Mouse (Mus musculus): ENCODE results near the gene Sgpl1. TPM values are rescaled to one million over a fixed set of nuclear protein-coding genes. Genes with fewer than 3 reads are reported as not detected.
"Not testable (repeated sequence)": the region's sequence is repeated elsewhere in the genome, so short reads cannot be mapped to it uniquely, and the experiment has no call there.

Sgpl1 gene
- polyA plus RNA-seq, 1 experiment: 0.60 TPM

DNA sequence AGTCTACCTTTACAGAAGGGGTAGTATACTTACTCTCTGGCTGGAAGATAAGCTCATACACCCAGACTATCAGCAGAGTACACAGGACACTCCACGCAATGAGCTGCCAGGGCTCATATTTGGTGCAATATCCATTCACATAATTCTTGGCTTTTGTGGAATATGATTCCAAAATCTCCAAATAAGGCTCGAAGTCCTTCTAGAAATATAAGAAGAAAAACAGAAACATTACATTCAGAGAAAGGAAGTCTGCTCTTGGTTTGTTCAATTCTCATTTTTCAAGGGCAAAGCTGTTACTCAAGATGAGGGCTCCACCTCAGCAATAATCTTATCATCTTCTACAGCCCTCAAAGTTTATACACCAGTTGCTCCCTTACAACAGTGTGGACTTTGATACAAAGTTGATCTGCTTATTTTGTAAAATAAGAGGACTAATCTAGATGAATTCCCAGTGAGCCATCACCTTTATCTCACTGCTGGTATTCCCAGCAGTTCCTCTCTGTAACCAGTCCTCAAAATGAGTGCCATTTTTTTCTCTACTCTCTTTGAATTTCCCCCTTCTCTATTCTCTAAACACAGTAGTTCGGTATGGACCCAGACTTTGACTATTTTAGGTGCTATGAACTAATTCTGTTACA lies 24.1 kb downstream of the Sgpl1 start:
- peak overlapping the region; percentile 53 for H3K4me3 ChIP-seq (replicated peaks)
- H3K36me3 ChIP-seq (ENCODE audit: control insufficient read depth): peaks cover 40% of the 10 kb centered on the region
- peaks cover 85% of the 10 kb centered on the region for H3K4me1 ChIP-seq (ENCODE audit: control insufficient read depth)
- no peaks in the 10 kb centered on the region for H3K27me3 ChIP-seq (ENCODE audit: control insufficient read depth)
- TF ChIP-seq TAL1 (IDR thresholded peaks at IDR 0.05; ENCODE audit: low read length): peak; percentile 43; the same call in 1 of the 3 replicates
- TF ChIP-seq GATA1 (IDR thresholded peaks at IDR 0.05; ENCODE audit: low read length): peak; percentile 55
- H3K9me3 ChIP-seq (ENCODE audit: control insufficient read depth, low read length): peaks cover 2% of the 10 kb centered on the region; the same call in 1 of the 2 replicates

DNA sequence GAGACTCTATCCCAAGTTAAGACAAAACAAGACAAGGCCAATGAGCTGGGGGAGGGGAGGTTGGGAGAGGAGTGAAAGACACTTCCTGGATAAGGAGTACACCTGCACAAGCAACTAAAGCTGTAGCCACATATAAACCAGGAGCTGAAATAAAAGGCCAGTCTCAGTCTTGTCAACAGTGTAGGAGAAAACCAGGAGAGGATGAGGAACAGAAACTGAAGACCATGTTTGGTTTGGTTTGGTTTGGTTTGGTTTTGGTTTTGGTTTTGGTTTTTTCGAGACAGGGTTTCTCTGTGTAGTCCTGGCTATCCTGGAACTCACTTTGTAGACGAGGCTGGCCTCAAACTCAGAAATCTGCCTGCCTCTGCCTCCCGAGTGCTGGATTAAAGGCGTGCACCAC lies 25.8 kb downstream of the Sgpl1 start:
- not testable (repeated sequence) for H3K9me3 ChIP-seq (ENCODE audit: control insufficient read depth, low read length); H3K27me3 ChIP-seq (ENCODE audit: control insufficient read depth)
- Histone ChIP-seq H3K4me1 (ENCODE audit: control insufficient read depth) (peaks cover 83% of the 10 kb centered on the region), H3K4me3 (replicated peaks) (peak overlapping the region; percentile 53), H3K36me3 (ENCODE audit: control insufficient read depth) (peaks cover 50% of the 10 kb centered on the region)

DNA sequence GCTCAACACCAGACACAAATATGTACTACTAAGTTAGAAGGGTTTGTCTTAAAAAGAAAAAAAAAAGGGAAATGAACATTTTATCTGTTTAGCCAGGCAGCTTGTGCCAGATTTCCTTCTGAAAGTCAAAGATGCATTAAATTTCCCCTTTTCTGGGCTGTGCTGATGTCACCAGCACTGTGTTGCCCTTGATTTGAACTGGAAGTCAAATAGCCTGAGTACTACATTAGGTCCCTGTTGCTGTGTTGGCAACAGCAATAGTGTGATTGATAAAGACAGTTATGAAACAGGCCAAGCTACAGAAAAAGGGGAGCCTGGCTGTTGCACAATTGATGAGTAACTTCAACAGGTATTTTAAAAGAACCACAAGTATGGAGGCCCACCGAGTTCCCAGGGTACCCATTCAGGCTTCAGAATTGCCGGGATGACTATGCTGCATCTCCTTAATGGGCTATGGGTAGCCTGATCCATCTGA lies 33.2 kb downstream of the Sgpl1 start:
- no peaks in the 10 kb centered on the region for H3K9me3 ChIP-seq (ENCODE audit: control insufficient read depth, low read length)
- TF ChIP-seq GATA1 (IDR thresholded peaks at IDR 0.05; ENCODE audit: low read length) (no peak), TAL1 (IDR thresholded peaks at IDR 0.05; ENCODE audit: low read length) (no peak)
- peaks cover 82% of the 10 kb centered on the region for H3K36me3 ChIP-seq (ENCODE audit: control insufficient read depth)
- peaks cover 18% of the 10 kb centered on the region for H3K4me1 ChIP-seq (ENCODE audit: control insufficient read depth)
- H3K4me3 ChIP-seq (replicated peaks): no peak overlapping the region
- no peaks in the 10 kb centered on the region for H3K27me3 ChIP-seq (ENCODE audit: control insufficient read depth)

DNA sequence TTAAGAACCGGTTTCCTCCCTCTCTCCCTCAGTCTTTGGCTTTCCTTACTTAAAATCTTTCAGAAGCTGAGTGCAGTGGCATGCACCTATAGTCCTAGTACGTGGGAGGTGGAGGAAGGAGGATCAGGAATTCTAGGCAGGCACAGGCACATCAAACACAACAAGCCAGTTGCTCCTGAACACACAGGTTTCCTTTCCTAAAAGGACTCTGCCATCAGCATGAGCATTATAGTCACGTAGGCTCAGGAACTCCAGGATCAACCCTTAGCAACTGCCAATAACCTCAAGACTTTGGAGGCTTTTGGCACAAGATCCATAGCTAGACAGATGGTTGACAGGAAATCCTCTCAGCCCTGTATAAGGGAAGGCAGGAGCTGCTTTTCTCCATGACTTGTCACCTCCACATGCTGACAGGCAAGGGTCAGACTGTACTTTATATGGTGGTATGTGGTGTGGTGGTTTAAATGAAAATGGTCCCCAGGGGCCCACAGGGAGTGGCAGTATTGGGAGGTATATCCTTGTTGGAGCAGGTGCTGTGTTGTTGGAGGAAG lies 43.9 kb downstream of the Sgpl1 start:
- TF ChIP-seq TAL1 (IDR thresholded peaks at IDR 0.05; ENCODE audit: low read length) (no peak), GATA1 (IDR thresholded peaks at IDR 0.05; ENCODE audit: low read length) (no peak)
- H3K36me3 ChIP-seq (ENCODE audit: control insufficient read depth): peaks cover 99% of the 10 kb centered on the region
- no peak overlapping the region for H3K4me3 ChIP-seq (replicated peaks)
- H3K4me1 ChIP-seq (ENCODE audit: control insufficient read depth): no peaks in the 10 kb centered on the region
- no peaks in the 10 kb centered on the region for H3K9me3 ChIP-seq (ENCODE audit: control insufficient read depth, low read length)
- no peaks in the 10 kb centered on the region for H3K27me3 ChIP-seq (ENCODE audit: control insufficient read depth)

DNA sequence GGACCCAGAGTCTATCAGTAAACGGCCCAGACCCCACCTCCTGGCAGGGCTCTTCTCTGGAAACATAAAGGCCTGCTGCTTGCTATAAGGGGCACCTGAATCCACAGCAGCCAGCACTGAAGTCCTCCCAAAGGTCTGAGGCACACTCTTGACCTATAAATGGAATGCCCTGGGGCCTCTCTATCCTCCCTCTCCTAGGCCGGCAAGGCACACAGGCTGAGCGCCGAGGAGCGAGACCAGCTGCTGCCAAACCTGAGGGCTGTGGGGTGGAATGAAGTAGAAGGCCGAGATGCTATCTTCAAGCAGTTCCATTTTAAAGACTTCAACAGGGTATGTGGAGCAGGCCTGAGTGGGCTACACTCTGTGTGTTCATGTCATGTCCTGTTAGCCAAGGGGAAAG lies 55.6 kb downstream of the Sgpl1 start:
- no peak for TF ChIP-seq GATA1 (IDR thresholded peaks at IDR 0.05; ENCODE audit: low read length)
- H3K9me3 ChIP-seq (ENCODE audit: control insufficient read depth, low read length): no peaks in the 10 kb centered on the region
- no peak overlapping the region for H3K4me3 ChIP-seq (replicated peaks)
- H3K4me1 ChIP-seq (ENCODE audit: control insufficient read depth): peaks cover 16% of the 10 kb centered on the region
- H3K27me3 ChIP-seq (ENCODE audit: control insufficient read depth): no peaks in the 10 kb centered on the region
- H3K36me3 ChIP-seq (ENCODE audit: control insufficient read depth): peaks cover 14% of the 10 kb centered on the region

DNA sequence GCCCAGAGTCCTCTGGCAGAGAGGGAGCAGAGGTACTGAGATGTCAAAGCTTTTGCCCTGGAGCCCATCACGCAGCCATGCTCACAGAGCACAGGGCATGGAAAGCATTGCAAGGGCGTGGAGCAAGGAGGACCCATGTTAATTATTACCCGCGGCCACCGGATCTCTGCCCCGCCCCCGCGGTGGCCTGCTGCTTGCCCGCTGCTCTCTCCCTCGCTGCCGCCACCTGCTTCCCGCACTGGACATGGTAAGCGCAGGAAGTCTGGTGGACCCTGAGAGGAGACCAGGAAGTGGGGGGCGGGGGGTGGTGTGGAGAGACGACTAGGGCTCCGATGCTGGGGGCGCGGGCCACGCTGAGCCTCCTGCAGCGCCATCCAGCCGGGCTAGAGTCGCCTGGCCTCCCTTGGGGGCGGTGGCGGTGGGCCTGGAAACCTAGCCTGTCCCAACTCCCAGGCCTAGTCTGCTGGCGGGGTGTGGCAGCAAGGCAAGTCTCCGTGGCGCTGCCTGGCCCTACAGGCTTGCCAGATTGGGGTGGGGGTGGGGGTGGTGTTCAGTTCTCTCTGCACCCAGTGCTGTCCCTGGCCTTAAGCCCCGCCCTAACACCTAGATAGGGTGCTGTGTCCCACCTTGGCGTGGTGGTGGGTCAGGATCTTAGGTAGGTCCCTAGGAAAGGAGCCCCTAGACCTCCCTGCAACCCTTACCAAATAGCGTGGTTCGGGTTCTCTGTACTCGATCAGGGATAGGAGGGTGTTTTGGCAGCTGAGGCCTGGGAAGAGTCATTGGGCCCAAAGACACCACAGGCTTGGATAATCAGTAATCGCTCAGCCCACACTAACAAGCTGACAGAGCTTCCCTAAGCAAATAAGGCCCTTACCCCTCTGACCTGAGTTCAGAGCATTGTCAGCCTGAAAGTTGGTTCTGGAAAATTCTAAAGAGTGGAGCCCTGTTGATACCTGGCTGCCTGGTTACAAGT lies 58.0 kb downstream of the Sgpl1 start, which contains the start of gene Pcbd1:
TSS of gene Pcbd1 (plus strand) at position 162 of the 973 bp plus-strand sequence.
- H3K36me3 ChIP-seq (ENCODE audit: control insufficient read depth): peaks cover 6% of the 10 kb centered on the region
- no peaks in the 10 kb centered on the region for H3K9me3 ChIP-seq (ENCODE audit: control insufficient read depth, low read length)
- no peak for TF ChIP-seq GATA1 (IDR thresholded peaks at IDR 0.05; ENCODE audit: low read length)
- no peak for TF ChIP-seq TAL1 (IDR thresholded peaks at IDR 0.05; ENCODE audit: low read length)
- peak within 1 kb of the TSS; percentile 63 for H3K4me3 ChIP-seq (replicated peaks)
- H3K4me1 ChIP-seq (ENCODE audit: control insufficient read depth): peaks cover 19% of the 10 kb centered on the region
- no peaks in the 10 kb centered on the region for H3K27me3 ChIP-seq (ENCODE audit: control insufficient read depth)

DNA sequence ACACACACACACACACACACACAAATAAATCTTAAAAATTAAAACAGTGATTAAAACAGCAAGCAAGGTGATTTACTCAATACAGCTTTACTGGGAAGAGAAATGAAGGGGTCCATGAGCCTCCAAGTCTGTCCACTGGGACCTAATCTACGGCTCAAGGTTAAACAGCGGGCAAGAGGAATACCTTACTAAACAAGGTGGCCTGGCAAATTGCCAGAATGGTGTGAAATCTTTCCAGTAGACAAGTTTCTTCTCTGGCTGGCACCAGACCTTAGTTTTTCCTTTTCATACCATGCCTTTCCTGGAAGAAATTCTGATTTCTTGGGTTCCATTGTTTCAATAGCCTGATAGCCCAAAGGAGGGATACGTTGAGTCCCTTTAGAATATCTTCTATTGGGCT lies 59.0 kb downstream of the Sgpl1 start:
- H3K9me3 ChIP-seq (ENCODE audit: control insufficient read depth, low read length): no peaks in the 10 kb centered on the region
- peaks cover 19% of the 10 kb centered on the region for H3K4me1 ChIP-seq (ENCODE audit: control insufficient read depth)
- H3K36me3 ChIP-seq (ENCODE audit: control insufficient read depth): peaks cover 4% of the 10 kb centered on the region; the same call in 1 of the 2 replicates
- TF ChIP-seq GATA1 (IDR thresholded peaks at IDR 0.05; ENCODE audit: low read length) (no peak), TAL1 (IDR thresholded peaks at IDR 0.05; ENCODE audit: low read length) (no peak)
- no peak overlapping the region for H3K4me3 ChIP-seq (replicated peaks)
- no peaks in the 10 kb centered on the region for H3K27me3 ChIP-seq (ENCODE audit: control insufficient read depth)

DNA sequence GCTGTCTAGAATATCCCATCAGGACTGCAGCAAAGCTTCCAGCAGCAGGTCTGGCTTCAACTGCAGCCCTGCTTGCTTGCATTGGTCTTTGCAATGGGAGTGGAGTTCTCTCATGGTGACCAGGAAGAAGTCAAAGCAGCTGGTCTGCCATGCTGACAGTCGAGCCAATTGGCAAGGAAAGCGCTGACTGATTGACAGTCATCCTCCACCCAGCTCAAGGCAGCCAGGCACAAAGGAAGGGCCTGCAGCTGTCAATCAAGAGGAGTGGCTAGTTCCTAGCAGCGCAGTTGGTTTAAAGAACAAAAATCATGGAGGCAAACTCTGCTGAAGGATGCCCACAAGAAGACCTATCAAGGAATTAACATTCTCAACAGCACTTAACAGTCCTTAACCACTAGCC lies 61.0 kb downstream of the Sgpl1 start:
- TF ChIP-seq GATA1 (IDR thresholded peaks at IDR 0.05; ENCODE audit: low read length): no peak
- TF ChIP-seq TAL1 (IDR thresholded peaks at IDR 0.05; ENCODE audit: low read length): no peak
- Histone ChIP-seq H3K27me3 (ENCODE audit: control insufficient read depth) (no peaks in the 10 kb centered on the region), H3K4me1 (ENCODE audit: control insufficient read depth) (peaks cover 19% of the 10 kb centered on the region), H3K36me3 (ENCODE audit: control insufficient read depth) (no peaks in the 10 kb centered on the region; the same call in 1 of the 2 replicates), H3K4me3 (replicated peaks) (no peak overlapping the region), H3K9me3 (ENCODE audit: control insufficient read depth, low read length) (no peaks in the 10 kb centered on the region)

DNA sequence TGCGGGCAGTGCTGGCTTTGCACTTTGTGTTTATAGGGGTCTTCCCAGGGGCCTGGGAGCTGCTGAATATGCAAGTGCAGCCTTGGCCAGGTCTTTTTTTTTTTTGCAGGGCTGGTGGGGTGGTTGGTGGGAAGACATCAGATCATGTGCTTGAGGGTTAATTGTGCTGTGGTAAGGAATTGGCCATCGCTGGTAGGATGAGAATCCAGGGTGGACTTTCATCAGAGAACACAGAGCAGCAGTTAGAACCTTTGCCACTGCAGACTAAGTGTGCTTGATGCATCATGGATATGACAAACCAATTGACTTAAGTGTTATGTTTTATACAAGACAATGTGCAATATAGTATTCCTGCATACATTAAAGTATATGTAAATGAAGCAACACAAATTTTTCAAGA lies 62.1 kb downstream of the Sgpl1 start:
- Histone ChIP-seq H3K36me3 (ENCODE audit: control insufficient read depth) (no peaks in the 10 kb centered on the region), H3K4me3 (replicated peaks) (no peak overlapping the region), H3K9me3 (ENCODE audit: control insufficient read depth, low read length) (no peaks in the 10 kb centered on the region), H3K4me1 (ENCODE audit: control insufficient read depth) (peaks cover 23% of the 10 kb centered on the region), H3K27me3 (ENCODE audit: control insufficient read depth) (no peaks in the 10 kb centered on the region)
- TF ChIP-seq TAL1 (IDR thresholded peaks at IDR 0.05; ENCODE audit: low read length): no peak

Measured in erythroblast, embryonic 14.5 days (primary cell).